Comparison of ENCODE assay signal across 8 mouse cellular contexts in the genomic region with DNA sequence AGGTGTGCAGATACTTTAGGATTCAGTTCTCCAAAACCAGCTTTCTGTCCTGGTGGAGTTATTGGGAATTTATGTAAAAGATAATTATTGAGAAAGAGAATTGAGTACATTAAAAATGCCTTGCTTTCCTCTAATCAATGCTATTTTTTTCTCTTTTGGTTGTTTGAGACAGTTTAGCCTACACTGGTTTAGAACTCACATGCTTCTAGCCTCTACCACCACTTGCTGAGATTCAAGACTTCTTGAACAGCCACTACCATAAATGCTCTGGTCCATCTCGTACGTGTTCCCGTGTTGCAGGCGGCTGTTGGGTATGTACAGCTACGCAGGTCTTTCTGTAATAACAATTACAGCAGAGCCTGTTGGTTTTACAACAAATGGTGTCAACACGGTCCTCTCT. TPM values are rescaled to one million over a fixed set of nuclear protein-coding genes. Genes with fewer than 3 reads are reported as not detected.
DNase-seq lines count a peak whose midpoint lies in the region; ATAC-seq lines count a peak whose summit lies in the region.

No protein-coding gene starts in this region.

- 58% methylated on average over 6 of the region's 6 CpGs for WGBS in kidney, embryonic 15.5 days
- 71% methylated on average over 6 of the region's 6 CpGs for WGBS in embryonic facial prominence, embryonic 10.5 days
- 60% methylated on average over 6 of the region's 6 CpGs for WGBS in hindbrain, embryonic 15.5 days
- 59% methylated on average over 6 of the region's 6 CpGs for WGBS in midbrain, embryonic 16.5 days

- H3K4me1 ChIP-seq in kidney, embryonic 15.5 days, result peaks cover 35% of the 10 kb centered on the region
- H3K4me1 ChIP-seq in embryonic facial prominence, embryonic 10.5 days, result peaks cover 39% of the 10 kb centered on the region
- H3K4me1 ChIP-seq in hindbrain, embryonic 15.5 days (replicated peaks), result peaks cover 39% of the 10 kb centered on the region
- H3K4me1 ChIP-seq in midbrain, embryonic 16.5 days (ENCODE audit: control insufficient read depth, insufficient read depth, low read length), result peaks cover 22% of the 10 kb centered on the region

- peak overlapping the region; percentile 73 for H3K4me3 ChIP-seq in kidney, embryonic 15.5 days (replicated peaks)
- H3K4me3 ChIP-seq in embryonic facial prominence, embryonic 10.5 days, result peak overlapping the region; percentile 92
- peak overlapping the region; percentile 97 for H3K4me3 ChIP-seq in hindbrain, embryonic 15.5 days
- peak overlapping the region; percentile 95 for H3K4me3 ChIP-seq in midbrain, embryonic 16.5 days (ENCODE audit: low read depth, low read length)

- DNase-seq in kidney, adult 9 months, result no peak
- no peak for DNase-seq in embryonic facial prominence, embryonic 10.5 days (ENCODE audit: low spot score)
- DNase-seq in adrenal gland, postnatal 14 days, result no peak

- no peaks in the 10 kb centered on the region for H3K9me3 ChIP-seq in kidney, embryonic 15.5 days (replicated peaks)
- H3K9me3 ChIP-seq in embryonic facial prominence, embryonic 10.5 days, result no peaks in the 10 kb centered on the region
- no peaks in the 10 kb centered on the region for H3K9me3 ChIP-seq in hindbrain, embryonic 15.5 days
- no peaks in the 10 kb centered on the region; the same call in 1 of the 2 replicates for H3K9me3 ChIP-seq in midbrain, embryonic 16.5 days (replicated peaks; ENCODE audit: control insufficient read depth, low read length, poor library complexity, severe bottlenecking)

- peak; percentile 10 for ATAC-seq in kidney, embryonic 15.5 days (replicated peaks; ENCODE audit: low FRiP score)
- peak; percentile 33 for ATAC-seq in hindbrain, embryonic 15.5 days (ENCODE audit: low FRiP score, low read depth)
- ATAC-seq in midbrain, embryonic 16.5 days, result peak; percentile 29
- ATAC-seq in inflammation-experienced regulatory T-cells, adult 6 months, result no peak
- no peak for ATAC-seq in activated CD4-positive, CD25-positive, alpha-beta regulatory T cell, adult 4 months

- peak overlapping the region; percentile 21; the same call in 1 of the 2 replicates for H3K9ac ChIP-seq in kidney, embryonic 15.5 days
- peak overlapping the region; percentile 99; the same call in 1 of the 2 replicates for H3K9ac ChIP-seq in hindbrain, embryonic 15.5 days
- H3K9ac ChIP-seq in midbrain, embryonic 16.5 days (ENCODE audit: low read depth, low read length), result peak overlapping the region; percentile 94

- 0 out of 2 replicates have a peak overlapping the region, but pooled peaks have one; percentile 94 for H3K27ac ChIP-seq in kidney, embryonic 15.5 days
- peak overlapping the region; percentile 97 for H3K27ac ChIP-seq in embryonic facial prominence, embryonic 10.5 days (replicated peaks)
- peak overlapping the region; percentile 98 for H3K27ac ChIP-seq in hindbrain, embryonic 15.5 days (replicated peaks)
- H3K27ac ChIP-seq in midbrain, embryonic 16.5 days (ENCODE audit: low read length), result peak overlapping the region; percentile 96

- no peaks in the 10 kb centered on the region for H3K27me3 ChIP-seq in kidney, embryonic 15.5 days
- no peaks in the 10 kb centered on the region for H3K27me3 ChIP-seq in embryonic facial prominence, embryonic 10.5 days (replicated peaks; ENCODE audit: low read depth, poor library complexity, severe bottlenecking)
- no peaks in the 10 kb centered on the region for H3K27me3 ChIP-seq in hindbrain, embryonic 15.5 days
- H3K27me3 ChIP-seq in midbrain, embryonic 16.5 days (ENCODE audit: control insufficient read depth, insufficient read depth, low read depth, low read length), result no peaks in the 10 kb centered on the region

- peaks cover 6% of the 10 kb centered on the region for H3K36me3 ChIP-seq in kidney, embryonic 15.5 days
- peaks cover 15% of the 10 kb centered on the region for H3K36me3 ChIP-seq in embryonic facial prominence, embryonic 10.5 days (replicated peaks)
- no peaks in the 10 kb centered on the region for H3K36me3 ChIP-seq in hindbrain, embryonic 15.5 days
- H3K36me3 ChIP-seq in midbrain, embryonic 16.5 days (ENCODE audit: control insufficient read depth, insufficient read depth, low read length), result no peaks in the 10 kb centered on the region

- H3K4me2 ChIP-seq in kidney, embryonic 15.5 days, result peak overlapping the region; percentile 89
- peak overlapping the region; percentile 97 for H3K4me2 ChIP-seq in hindbrain, embryonic 15.5 days
- peak overlapping the region; percentile 99 for H3K4me2 ChIP-seq in midbrain, embryonic 16.5 days (ENCODE audit: low read length)

RNA-seq across cellular contexts. Expression of gene Abhd17c, which starts 0.7 kb away (rescaled TPM):
- 45.7 and 47.5 TPM in 2 replicates for polyA plus RNA-seq in kidney, embryonic 15.5 days (2015; fragmentation: Nextera tagmentation; extraction: Ambion mirVana)
- polyA plus RNA-seq in embryonic facial prominence, embryonic 10.5 days (2016; fragmentation: Nextera tagmentation; extraction: Ambion mirVana), result 41.9 and 43.3 TPM in 2 replicates
- polyA plus RNA-seq in hindbrain, embryonic 15.5 days (2015; fragmentation: Nextera tagmentation; extraction: Ambion mirVana), result 70.6 and 76.6 TPM in 2 replicates
- 18.7 and 26.9 TPM in 2 replicates for polyA plus RNA-seq in midbrain, embryonic 16.5 days (2015; fragmentation: Nextera tagmentation; extraction: Ambion mirVana)
- 10 to 100 TPM in 2 of 3 experiments, 1 to 10 TPM in 1; 7.1 to 14.5 (median 10.9) TPM for polyA plus RNA-seq in inflammation-experienced regulatory T-cells, adult 6 months (2017; shearing (Covaris generic))
- 10 to 100 TPM in 1 of 2 experiments, 1 to 10 TPM in 1; 6.6 to 12.2 TPM for polyA plus RNA-seq in activated CD4-positive, CD25-positive, alpha-beta regulatory T cell, adult 4 months (2017; shearing (Covaris generic))
- total RNA-seq in adrenal gland, postnatal 14 days (2021), result 33.3 and 44.3 TPM in 2 replicates

Comparison
In these comparisons a context has a peak if more than half of its experiments do, and no peak if none do; other contexts are left out.
1. ATAC-seq: peak in kidney, embryonic 15.5 days (single experiment), hindbrain, embryonic 15.5 days (single experiment) and midbrain, embryonic 16.5 days (single experiment); none in inflammation-experienced regulatory T-cells, adult 6 months (single experiment) and activated CD4-positive, CD25-positive, alpha-beta regulatory T cell, adult 4 months (single experiment).
2. H3K9ac ChIP-seq: peak in every context shown above with its lines; median percentile 99 in hindbrain, embryonic 15.5 days; 94 in midbrain, embryonic 16.5 days; 21 in kidney, embryonic 15.5 days.
3. Peak in every context shown above with its lines, with median percentiles within 50 percentile points of each other: H3K27ac ChIP-seq, H3K4me2 ChIP-seq and H3K4me3 ChIP-seq.